Mouse (Mus musculus) megakaryocyte, embryonic 14.5 days (primary cell): ENCODE measurements around the gene Phf23. TPM values are rescaled to one million over a fixed set of nuclear protein-coding genes. Genes with fewer than 3 reads are reported as not detected.

Experiments used
- H3K27me3 ChIP-seq: replicated peaks from 2 replicates; pipeline ENCODE3; 2012; ENCODE audit warnings: inconsistent platforms
- H3K36me3 ChIP-seq: replicated peaks from 2 replicates; pipeline ENCODE3; 2012; ENCODE audit warnings: low read length, inconsistent platforms, mixed read lengths
- H3K4me1 ChIP-seq: 2 replicates; pipeline ENCODE4 v1.6.1; 2012; ENCODE audit warnings: inconsistent platforms
- H3K4me3 ChIP-seq: replicated peaks from 2 replicates; pipeline ENCODE3; 2012; ENCODE audit warnings: moderate library complexity, mild to moderate bottlenecking, inconsistent platforms
- H3K9me3 ChIP-seq: 2 replicates; pipeline ENCODE4 v1.6.1; 2012; ENCODE audit warnings: inconsistent platforms
- FLI1 ChIP-seq: IDR thresholded peaks from 2 replicates; pipeline ENCODE4 v1.6.1; 2012; ENCODE audit warnings: low read length, inconsistent platforms, mixed read lengths
- GATA1 ChIP-seq: IDR thresholded peaks from 3 replicates; pipeline ENCODE4 v1.6.1; 2012; ENCODE audit warnings: mixed read lengths, low read length, inconsistent platforms, borderline replicate concordance
- polyA plus RNA-seq: library from polyadenylated mRNA; stranded (reverse); fragments of >175 nt; gene quantifications from 2 replicates; pipeline ENCODE4 v1.2.3, GENCODE M21; 2012; ENCODE audit warnings: low replicate concordance; ENCODE audit not compliant: insufficient read depth

Phf23 gene
- polyA plus RNA-seq, 1 experiment: 85.6 TPM

DNA sequence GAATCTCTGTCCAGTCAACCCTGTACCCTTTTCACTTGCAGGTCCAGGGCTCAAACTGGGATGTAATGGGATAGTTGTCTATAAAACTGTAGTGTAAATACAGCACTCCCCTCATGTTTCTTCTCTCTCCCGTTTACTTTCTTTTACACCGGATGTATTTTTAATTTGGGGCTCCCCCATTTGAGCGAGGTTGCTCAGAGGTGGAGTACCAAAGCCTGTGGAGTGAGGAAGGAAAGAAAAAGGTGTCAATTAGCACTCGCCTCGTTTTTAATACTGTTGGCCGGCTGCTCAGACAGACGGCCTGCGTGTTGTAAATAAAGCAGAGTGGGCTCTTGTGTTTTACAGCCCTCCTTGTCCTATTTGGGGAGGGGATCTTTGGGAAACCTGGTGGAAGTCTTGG is 4.1 kb downstream of the Phf23 start:
- H3K4me3 ChIP-seq: no peak overlapping the region
- H3K27me3 ChIP-seq: no peaks in the 10 kb centered on the region
- H3K9me3 ChIP-seq: no peaks in the 10 kb centered on the region
- TF ChIP-seq FLI1 (no peak), GATA1 (no peak)
- peaks cover 69% of the 10 kb centered on the region for H3K4me1 ChIP-seq
- peaks cover 44% of the 10 kb centered on the region for H3K36me3 ChIP-seq

GRCm38 (mm10) chr11:70000396-70000898 is 4.9 kb downstream of the Phf23 start, which contains the start of gene Dvl2:
Gene Dvl2 (plus strand): TSS chr11:70000595.
- H3K9me3 ChIP-seq: no peaks in the 10 kb centered on the region
- peaks cover 46% of the 10 kb centered on the region for H3K36me3 ChIP-seq
- peak within 1 kb of the TSS; percentile 99 for H3K4me3 ChIP-seq
- H3K4me1 ChIP-seq: peaks cover 67% of the 10 kb centered on the region
- H3K27me3 ChIP-seq: no peaks in the 10 kb centered on the region
- no peak for TF ChIP-seq FLI1
- TF ChIP-seq GATA1: no peak

DNA sequence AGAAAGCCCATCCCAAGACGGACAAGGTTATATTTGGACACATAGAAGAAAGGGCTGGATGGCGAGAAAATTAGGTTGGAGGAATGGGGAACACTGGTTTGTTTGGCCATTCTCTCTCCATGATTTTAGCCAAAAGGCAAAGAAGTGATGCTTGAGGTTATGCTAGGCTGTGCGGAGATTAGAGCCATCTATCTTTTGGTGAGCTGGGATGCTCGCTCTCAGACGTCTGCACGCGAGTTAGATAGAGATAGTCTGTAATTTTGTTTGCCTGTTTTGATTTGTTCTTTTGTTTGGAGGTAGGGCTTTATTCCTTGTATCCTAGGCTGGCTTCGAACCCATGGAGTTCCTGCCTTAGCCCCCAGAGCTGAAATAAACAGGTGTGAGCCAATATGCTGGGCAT is 5.6 kb downstream of the Phf23 start:
- Histone ChIP-seq H3K4me3 (peak overlapping the region; percentile 99), H3K4me1 (peaks cover 74% of the 10 kb centered on the region), H3K27me3 (no peaks in the 10 kb centered on the region), H3K36me3 (peaks cover 53% of the 10 kb centered on the region), H3K9me3 (no peaks in the 10 kb centered on the region)
- TF ChIP-seq GATA1: no peak
- no peak for TF ChIP-seq FLI1

DNA sequence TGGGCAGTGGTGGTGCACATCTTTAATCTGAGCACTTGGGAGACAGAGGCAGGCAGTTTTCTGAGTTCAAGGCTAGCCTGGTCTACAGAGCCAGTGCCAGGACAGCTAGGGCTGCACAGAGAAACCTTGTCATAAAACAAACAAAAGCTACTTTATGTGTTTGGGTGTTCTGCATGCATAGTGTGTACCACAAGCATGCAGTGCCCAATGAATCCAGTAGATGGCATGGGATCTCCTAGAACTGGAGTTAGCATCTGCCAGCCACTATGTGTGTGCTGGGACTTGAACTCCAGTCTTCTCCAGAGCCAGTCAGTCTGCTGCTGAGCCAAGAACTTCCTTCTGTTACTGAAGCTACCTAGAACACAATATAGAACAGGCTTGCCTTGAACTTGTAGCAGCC is 6.3 kb downstream of the Phf23 start:
- Histone ChIP-seq H3K4me1 (peaks cover 74% of the 10 kb centered on the region), H3K36me3 (peaks cover 60% of the 10 kb centered on the region), H3K4me3 (peak overlapping the region; percentile 55), H3K9me3 (no peaks in the 10 kb centered on the region), H3K27me3 (no peaks in the 10 kb centered on the region)
- TF ChIP-seq FLI1: no peak
- TF ChIP-seq GATA1: no peak

GRCm38 (mm10) chr11:70002471-70002870 is 6.9 kb downstream of the Phf23 start:
- peaks cover 65% of the 10 kb centered on the region for H3K36me3 ChIP-seq

DNA sequence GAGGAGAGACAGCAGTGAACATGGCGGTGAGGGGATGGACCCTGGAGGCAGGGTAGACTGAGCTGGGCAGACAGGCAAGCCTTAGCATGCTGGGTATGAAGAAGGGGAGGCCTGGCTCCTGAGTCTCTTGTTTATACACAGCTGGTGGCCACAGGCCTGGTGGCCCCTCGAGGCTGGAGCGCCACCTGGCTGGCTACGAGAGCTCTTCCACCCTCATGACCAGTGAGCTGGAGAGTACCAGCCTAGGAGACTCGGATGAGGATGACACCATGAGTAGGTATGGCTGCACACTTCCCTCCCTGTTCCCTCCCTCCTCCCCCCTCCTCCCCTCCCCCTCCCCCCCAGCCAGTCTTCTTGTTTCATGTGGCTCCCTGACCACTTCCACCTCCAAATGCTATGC is 9.9 kb downstream of the Phf23 start:
- no peaks in the 10 kb centered on the region for H3K27me3 ChIP-seq
- H3K9me3 ChIP-seq: no peaks in the 10 kb centered on the region
- H3K4me3 ChIP-seq: no peak overlapping the region
- peaks cover 68% of the 10 kb centered on the region for H3K36me3 ChIP-seq
- H3K4me1 ChIP-seq: peaks cover 47% of the 10 kb centered on the region
- no peak for TF ChIP-seq FLI1
- TF ChIP-seq GATA1: no peak

More at GRCm38 (mm10) chr11:70002471-70002870, 6.9 kb downstream of the Phf23 start:
- Histone ChIP-seq H3K4me3 (peak overlapping the region; percentile 55), H3K27me3 (no peaks in the 10 kb centered on the region), H3K4me1 (peaks cover 76% of the 10 kb centered on the region), H3K9me3 (no peaks in the 10 kb centered on the region)
- TF ChIP-seq GATA1 (no peak), FLI1 (no peak)

DNA sequence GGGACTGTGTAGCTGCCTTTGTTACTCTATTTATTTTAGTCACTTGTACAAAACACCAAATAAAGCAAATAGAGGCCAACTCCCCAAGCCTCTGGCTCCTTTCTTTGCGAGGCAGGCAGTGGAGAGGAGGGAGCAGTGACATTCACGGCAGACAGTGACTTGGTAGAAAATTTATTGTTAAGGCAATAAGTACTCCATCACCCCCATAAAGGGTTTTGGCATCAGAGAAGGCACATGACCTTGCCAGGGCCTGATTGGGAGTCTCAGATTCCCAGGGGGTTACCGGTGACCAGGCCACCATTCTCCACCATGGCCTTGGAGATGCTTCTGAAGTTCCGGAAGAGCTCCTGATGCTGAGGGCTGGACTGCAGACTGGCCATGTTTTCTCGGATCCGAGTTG is 14.5 kb downstream of the Phf23 start:
- Histone ChIP-seq H3K4me3 (no peak overlapping the region), H3K9me3 (no peaks in the 10 kb centered on the region), H3K4me1 (peaks cover 32% of the 10 kb centered on the region), H3K27me3 (no peaks in the 10 kb centered on the region), H3K36me3 (peaks cover 92% of the 10 kb centered on the region)
- no peak for TF ChIP-seq FLI1
- no peak for TF ChIP-seq GATA1

GRCm38 (mm10) chr11:70010548-70010947 is 15.0 kb downstream of the Phf23 start:
- H3K36me3 ChIP-seq: peaks cover 87% of the 10 kb centered on the region

GRCm38 (mm10) chr11:70010961-70011360 is 15.4 kb downstream of the Phf23 start:
- peaks cover 83% of the 10 kb centered on the region for H3K36me3 ChIP-seq
- H3K27me3 ChIP-seq: no peaks in the 10 kb centered on the region
- no peaks in the 10 kb centered on the region for H3K9me3 ChIP-seq
- no peak overlapping the region for H3K4me3 ChIP-seq
- TF ChIP-seq FLI1: no peak
- peaks cover 34% of the 10 kb centered on the region for H3K4me1 ChIP-seq

More at GRCm38 (mm10) chr11:70010548-70010947, 15.0 kb downstream of the Phf23 start:
- no peak overlapping the region for H3K4me3 ChIP-seq
- peaks cover 34% of the 10 kb centered on the region for H3K4me1 ChIP-seq
- no peaks in the 10 kb centered on the region for H3K9me3 ChIP-seq
- H3K27me3 ChIP-seq: no peaks in the 10 kb centered on the region
- TF ChIP-seq GATA1: no peak
- no peak for TF ChIP-seq FLI1

- Histone ChIP-seq H3K4me3 (no peak overlapping the region), H3K36me3 (peaks cover 63% of the 10 kb centered on the region), H3K9me3 (no peaks in the 10 kb centered on the region), H3K4me1 (peaks cover 45% of the 10 kb centered on the region), H3K27me3 (no peaks in the 10 kb centered on the region)
- TF ChIP-seq FLI1 (no peak), GATA1 (no peak)
These were observed 17.4 kb downstream of the Phf23 start for GRCm38 (mm10) chr11:70012931-70013330.

DNA sequence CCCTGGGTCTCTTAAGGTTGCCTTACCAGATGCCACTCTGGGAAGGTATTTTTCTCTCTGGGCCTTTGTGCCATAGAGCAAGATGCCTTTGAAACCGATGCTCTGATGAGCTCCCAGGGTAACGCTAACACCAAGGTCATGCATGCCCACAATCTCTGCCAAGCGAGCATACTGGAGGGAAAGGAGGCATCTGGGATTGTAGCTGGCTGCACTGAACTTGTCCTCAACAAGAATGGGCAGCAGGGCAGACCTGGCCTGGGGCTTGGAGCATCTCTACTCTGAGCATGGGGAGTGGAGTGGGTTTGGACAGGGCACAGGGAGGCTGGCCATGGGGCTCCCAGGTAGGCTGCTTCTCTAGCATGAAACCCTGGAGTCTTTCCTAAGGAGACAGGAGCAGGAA is 17.8 kb downstream of the Phf23 start:
- TF ChIP-seq GATA1 (no peak), FLI1 (no peak)
- no peaks in the 10 kb centered on the region for H3K9me3 ChIP-seq
- no peak overlapping the region for H3K4me3 ChIP-seq
- H3K27me3 ChIP-seq: no peaks in the 10 kb centered on the region
- peaks cover 50% of the 10 kb centered on the region for H3K4me1 ChIP-seq
- H3K36me3 ChIP-seq: peaks cover 59% of the 10 kb centered on the region
